Mouse (Mus musculus) heart, postnatal 14 days (tissue): ENCODE results near the gene Snapc4. TPM values are rescaled to one million over a fixed set of nuclear protein-coding genes. Genes with fewer than 3 reads are reported as not detected.

Experiments used
- DNase-seq, 2 experiments: peaks; one replicate each; pipeline ENCODE4 v3.0.0; 2021 to 2022
- intact Hi-C: fragments of 180-260 bp; cut with DNase I; formaldehyde crosslinking; loops from one replicate; pipeline ENCODE4 v1.15.1; 2025
- long read RNA-seq, 2 experiments: library from polyadenylated mRNA; stranded (forward); transcript quantifications; one replicate each; pipeline ENCODE4 v2.0.0; 2021
- total RNA-seq, 2 experiments: library from RNA; stranded (reverse); gene quantifications; 2 replicates each; pipeline ENCODE4 v1.2.3; 2021

The Snapc4 gene
- total RNA-seq, result 10 to 100 TPM; 11.8 to 13.3 TPM
- long read RNA-seq, experiment 1, partial matches to known transcripts, result 1 of 5 reads
- long read RNA-seq, experiment 1, other reads (novel, unspliced or antisense), result 2 of 5 reads
- long read RNA-seq, experiment 2, partial matches to known transcripts, result 4 of 9 reads
- long read RNA-seq, experiment 2, other reads (novel, unspliced or antisense), result 2 of 9 reads

DNA sequence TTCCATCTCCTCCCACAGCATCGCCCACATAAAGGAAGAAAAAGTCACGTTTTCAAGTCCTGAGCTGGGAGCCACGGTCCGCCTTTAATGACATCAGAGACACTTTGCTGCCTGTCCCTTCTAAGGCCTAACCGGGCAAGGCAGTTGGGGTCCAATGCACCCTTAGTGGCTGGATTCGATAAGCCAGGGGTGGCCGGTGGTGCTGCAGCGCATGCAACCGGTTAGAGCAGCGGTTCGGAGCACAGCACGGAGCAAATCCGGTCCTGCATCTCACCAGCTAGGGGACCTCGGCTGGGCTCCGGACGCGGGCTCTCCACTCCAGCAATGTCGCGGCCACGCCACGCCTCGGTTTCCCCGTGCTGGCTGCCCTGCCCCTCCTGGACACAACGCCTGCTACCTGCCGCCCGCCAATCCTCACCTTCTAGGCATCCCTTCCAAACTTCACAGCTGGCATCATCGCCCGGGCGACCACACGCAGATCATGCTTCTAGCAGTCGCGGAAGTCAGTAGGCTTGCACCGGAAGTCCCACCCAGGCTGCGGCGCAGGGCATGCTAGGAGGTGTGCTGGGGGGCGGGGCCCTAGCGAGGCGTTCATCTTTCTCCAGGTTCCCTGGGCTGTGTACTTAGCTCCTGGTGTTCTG, at the start of gene Snapc4:
TSS of gene Snapc4 (minus strand) at position 523 of the 641 bp plus-strand sequence.
- peak; percentile 79 to 85 for DNase-seq
- intact Hi-C loops, result no loop called here

DNA sequence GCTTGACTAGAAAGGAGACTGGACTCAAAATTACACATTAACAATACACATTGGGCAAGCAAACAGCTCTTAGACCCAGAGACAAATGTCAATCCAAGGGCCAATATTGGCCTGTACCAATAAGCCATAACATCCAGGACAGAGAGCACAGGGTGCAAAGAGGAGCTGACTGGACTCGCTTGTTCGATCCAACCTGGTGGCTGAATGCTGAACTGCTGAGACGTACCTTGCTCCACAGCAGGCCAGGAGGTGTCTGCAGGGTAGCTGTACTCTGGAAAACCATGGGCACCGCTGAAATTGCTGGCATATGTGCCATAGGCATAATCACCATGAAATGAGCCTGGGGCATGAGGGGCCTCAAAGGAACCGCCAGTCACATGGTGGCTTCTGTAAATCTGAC, 49.4 kb upstream of the Snapc4 start:
- no peak for DNase-seq
- intact Hi-C loops, result no loop called here

GRCm38 (mm10) chr2:26424541-26424940, 44.1 kb upstream of the Snapc4 start:
- DNase-seq, result no peak
- intact Hi-C loops, result no loop called here

- DNase-seq, result no peak
- intact Hi-C loops, result no loop called here
Observed at GRCm38 (mm10) chr2:26423086-26423485, 42.6 kb upstream of the Snapc4 start.

DNA sequence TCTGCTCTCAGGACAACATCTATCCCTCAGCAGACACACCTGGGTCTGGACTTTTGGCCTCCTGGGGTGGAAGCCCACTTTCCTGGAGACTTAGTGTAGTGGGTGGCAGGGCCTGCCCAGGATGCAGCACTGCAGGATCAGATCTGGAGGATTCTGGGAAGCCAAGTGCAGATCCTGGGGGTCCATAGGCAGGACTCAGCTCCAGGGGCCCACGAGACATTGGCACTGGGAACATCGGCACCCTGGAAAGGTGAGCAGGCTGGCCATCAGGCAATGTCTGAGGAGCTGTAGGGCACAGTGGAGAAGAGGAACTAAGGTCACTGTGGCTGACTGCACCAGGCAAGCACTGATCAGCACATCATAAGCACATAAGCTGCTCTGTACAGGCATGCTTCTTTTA, 41.5 kb upstream of the Snapc4 start:
- no peak for DNase-seq
- intact Hi-C loops, result no loop called here

DNA sequence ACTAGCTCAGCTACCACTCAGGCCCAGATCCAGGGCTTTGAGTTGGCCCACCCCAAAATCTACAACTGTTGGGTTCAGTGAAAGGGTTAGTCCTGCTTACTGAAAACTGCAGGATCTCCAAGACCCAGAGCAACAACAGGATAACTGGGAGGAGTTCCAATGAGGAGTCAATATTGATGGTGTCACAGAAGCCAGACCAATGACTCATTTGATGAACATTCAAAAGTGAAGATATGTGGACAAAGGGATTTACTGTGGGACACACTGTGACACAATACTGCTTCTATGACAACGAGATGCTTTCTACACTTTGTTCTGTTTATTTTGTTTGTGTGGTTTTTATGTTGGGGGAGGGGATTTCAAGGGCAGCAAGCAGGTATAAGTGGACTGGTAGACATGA, 37.7 kb upstream of the Snapc4 start:
- intact Hi-C loops, result no loop called here
- DNase-seq, result no peak

- intact Hi-C loops, result no loop called here
- no peak for DNase-seq
Observed at GRCm38 (mm10) chr2:26417066-26417465, 36.6 kb upstream of the Snapc4 start.

DNA sequence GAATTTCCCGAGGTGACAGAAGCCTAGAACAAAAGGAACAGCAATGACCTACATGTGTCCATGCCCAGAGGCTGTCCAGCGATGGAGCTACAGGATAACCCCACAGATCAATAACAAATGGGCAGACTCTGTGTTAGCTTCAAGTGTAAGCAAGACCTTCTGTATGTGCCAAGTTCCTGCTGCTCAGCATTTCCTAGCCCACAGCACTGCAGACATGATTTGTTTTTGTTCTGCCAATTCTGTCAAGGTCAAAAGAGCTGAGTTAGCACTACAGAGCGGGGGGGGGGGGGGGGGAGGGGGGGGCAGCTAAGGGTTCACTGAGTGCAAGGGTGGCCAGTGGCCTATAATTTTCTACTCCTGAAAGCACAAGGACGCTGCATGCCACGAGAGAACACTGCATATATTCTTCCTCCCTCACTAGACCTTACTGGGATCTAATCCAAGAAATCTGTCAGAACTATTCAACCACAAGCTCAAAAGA, 30.5 kb upstream of the Snapc4 start:
- intact Hi-C loops, result no loop called here
- DNase-seq, result no peak

GRCm38 (mm10) chr2:26410091-26410490, 29.6 kb upstream of the Snapc4 start:
- DNase-seq, result no peak
- intact Hi-C loops, result no loop called here

- DNase-seq, result no peak
- intact Hi-C loops, result loop anchor here (2.0 to 5.0 kb wide), 2 partner anchors 57 to 151 kb away; partner anchors contain the start of gene Dnlz
Observed at GRCm38 (mm10) chr2:26409362-26409761, 28.9 kb upstream of the Snapc4 start.

DNA sequence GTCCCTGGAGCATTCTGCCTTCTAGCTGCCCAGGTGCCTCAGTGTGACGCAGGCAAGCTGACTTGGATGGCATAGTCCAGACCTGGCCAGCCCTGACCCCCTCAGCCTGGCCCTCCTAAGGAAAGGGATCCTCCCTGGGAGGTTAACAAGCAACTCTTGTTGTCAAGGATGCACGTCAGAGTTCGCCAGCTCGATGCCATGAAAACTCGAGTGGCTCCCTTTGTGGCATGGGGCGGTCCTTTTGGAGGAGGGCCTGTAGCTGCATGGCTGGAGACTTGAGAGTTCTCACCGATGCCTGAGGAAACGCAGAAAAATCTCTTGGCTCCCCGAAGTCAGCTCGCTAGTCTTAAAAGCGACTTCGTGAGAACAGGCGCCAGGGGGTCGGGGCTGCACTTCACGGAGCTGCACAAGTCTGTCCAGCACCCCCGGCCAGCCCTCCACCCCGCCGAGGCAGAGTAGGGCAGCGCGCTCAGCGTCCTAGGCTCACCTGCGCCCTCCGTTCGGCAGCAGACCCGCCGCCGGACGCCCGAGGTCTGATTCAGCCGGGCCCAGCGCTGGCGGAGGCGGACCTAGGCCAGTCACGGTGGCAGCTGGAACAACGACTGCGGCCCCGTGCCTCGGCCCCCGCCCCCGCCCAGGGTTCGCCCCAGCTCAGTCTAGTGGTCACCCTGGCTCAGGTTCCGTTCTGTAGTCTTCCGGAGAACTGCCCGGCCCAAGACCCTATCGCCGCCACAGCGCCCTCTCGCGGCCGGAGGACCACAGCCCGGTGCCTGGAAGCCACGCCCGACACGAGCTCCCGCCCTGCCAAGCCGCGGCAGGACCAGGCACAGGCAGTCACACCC, 28.3 kb upstream of the Snapc4 start, which contains the start of gene Inpp5e:
TSS of gene Inpp5e (minus strand) at position 689 of the 842 bp plus-strand sequence.
- intact Hi-C loops, result loop anchor here (2.0 to 5.0 kb wide), 2 partner anchors 56 to 152 kb away; partner anchors contain the start of gene Dnlz

GRCm38 (mm10) chr2:26403306-26403705, 22.9 kb upstream of the Snapc4 start:
- no peak for DNase-seq
- intact Hi-C loops, result no loop called here

More for the DNA sequence above, 28.3 kb upstream of the Snapc4 start, which contains the start of gene Inpp5e:
- DNase-seq, result peak; percentile 99 to 100

DNA sequence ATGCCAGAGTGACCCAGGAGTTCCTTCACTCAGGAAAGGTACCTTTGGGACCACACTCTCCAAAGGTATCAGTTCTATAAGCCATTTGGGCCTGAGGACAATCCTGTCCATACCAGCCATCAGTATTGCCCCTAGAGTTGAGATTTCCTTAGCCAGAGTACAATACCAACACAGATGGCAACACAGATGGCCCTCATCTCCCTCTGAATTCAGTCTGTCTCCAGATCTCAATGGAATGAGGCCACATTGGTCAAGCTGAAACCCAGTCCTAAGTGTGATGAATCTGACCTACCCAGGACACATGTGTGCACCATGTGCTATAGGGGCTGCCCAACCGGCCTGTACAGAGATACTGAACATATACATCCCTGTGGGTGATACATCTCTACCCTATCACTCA, 21.8 kb upstream of the Snapc4 start:
- intact Hi-C loops, result no loop called here
- no peak for DNase-seq

GRCm38 (mm10) chr2:26401023-26401422, 20.6 kb upstream of the Snapc4 start:
- intact Hi-C loops, result no loop called here
- DNase-seq, result no peak

GRCm38 (mm10) chr2:26400296-26400695, 19.8 kb upstream of the Snapc4 start:
- DNase-seq, result no peak
- intact Hi-C loops, result no loop called here

DNA sequence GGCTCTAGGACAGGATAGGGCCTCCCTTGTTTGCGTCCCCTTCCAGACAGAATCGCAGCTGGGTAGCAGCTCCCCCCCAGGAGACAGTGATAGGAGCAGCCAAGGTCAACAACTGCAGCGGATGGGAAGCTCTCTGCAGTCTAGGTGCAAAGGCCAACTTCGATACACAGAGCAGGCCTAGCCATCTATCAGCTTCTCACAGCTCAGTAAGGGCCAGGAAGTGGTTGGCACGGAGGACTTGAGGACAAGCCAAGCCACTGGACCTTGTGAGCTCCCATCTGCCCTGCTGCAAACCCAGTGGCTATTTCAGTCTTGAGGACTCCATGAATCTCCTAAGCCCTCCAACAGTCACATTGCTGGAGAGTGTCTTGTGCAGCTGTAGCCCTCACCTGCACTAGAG, 19.2 kb upstream of the Snapc4 start:
- intact Hi-C loops, result no loop called here
- DNase-seq, result peak; percentile 42 to 63

DNA sequence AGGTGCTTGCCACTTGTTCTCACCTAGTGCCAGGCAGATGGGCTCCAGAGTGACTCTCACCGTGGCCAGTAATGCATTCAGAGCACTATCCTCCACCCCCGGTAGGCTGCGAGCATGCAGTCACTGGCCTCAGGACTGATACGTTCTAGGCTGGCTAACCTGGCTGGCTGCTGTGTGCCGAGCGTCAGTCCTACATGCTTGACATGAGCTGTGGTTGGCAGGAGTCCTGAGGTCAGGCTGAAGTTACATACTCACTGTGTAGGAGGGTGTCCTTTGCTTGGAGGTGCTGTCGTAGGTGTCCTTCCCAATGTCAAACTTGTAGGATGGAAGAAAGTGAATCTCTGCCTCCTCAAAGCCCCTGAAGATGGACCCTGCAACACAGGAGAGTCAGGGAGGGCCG, 18.5 kb upstream of the Snapc4 start:
- intact Hi-C loops, result no loop called here

GRCm38 (mm10) chr2:26391617-26392016, 11.2 kb upstream of the Snapc4 start:
- no peak for DNase-seq
- intact Hi-C loops, result no loop called here

More for the DNA sequence above, 18.5 kb upstream of the Snapc4 start:
- DNase-seq, result peak in 1 of 2 experiments; percentile 19

- DNase-seq, result no peak
- intact Hi-C loops, result no loop called here
Observed at GRCm38 (mm10) chr2:26390954-26391353, 10.5 kb upstream of the Snapc4 start.

- intact Hi-C loops, result loop anchor here (2.0 kb wide), 1 partner anchor 36 kb away; the partner anchor contains the start of gene Dnlz
- peak; percentile 91 to 95 for DNase-seq
Observed at GRCm38 (mm10) chr2:26389154-26389690, 8.8 kb upstream of the Snapc4 start, which contains the start of the genes Entr1 and Pmpca. Gene Entr1, minus strand, starts transcription at chr2:26389316. Gene Pmpca, plus strand, starts transcription at chr2:26389339.
